Mouse (Mus musculus) urinary bladder, adult 18-20 months (tissue): ENCODE measurements around the gene Srrt.

Source experiments
- DNase-seq, 2 experiments: peaks; one replicate each; pipeline ENCODE4 v3.0.0; 2022; ENCODE audit warnings: low spot score in 2 of 2, mixed read lengths in 2 of 2

Gene Srrt

GRCm38 (mm10) chr5:137338256-137338655 is 30.8 kb upstream of the Srrt start:
- peak; percentile 73 to 89 for DNase-seq

GRCm38 (mm10) chr5:137337190-137337589 is 29.7 kb upstream of the Srrt start:
- DNase-seq: no peak

- DNase-seq: no peak
These were observed 27.6 kb upstream of the Srrt start for GRCm38 (mm10) chr5:137335066-137335465.

GRCm38 (mm10) chr5:137334317-137334716 is 26.8 kb upstream of the Srrt start:
- DNase-seq: no peak

GRCm38 (mm10) chr5:137333512-137334174 is 26.2 kb upstream of the Srrt start, which contains the start of gene Slc12a9:
Gene Slc12a9, minus strand, starts transcription at chr5:137333597.
- peak; percentile 90 to 99 for DNase-seq

- no peak for DNase-seq
These were observed 25.5 kb upstream of the Srrt start for GRCm38 (mm10) chr5:137332857-137333511.

- no peak for DNase-seq
These were observed 23.4 kb upstream of the Srrt start for GRCm38 (mm10) chr5:137330910-137331309.

GRCm38 (mm10) chr5:137320996-137321395 is 13.5 kb upstream of the Srrt start:
- DNase-seq: no peak

GRCm38 (mm10) chr5:137318570-137318969 is 11.1 kb upstream of the Srrt start:
- DNase-seq: no peak

GRCm38 (mm10) chr5:137317361-137317760 is 9.9 kb upstream of the Srrt start:
- DNase-seq: no peak

GRCm38 (mm10) chr5:137315084-137315903 is 7.8 kb upstream of the Srrt start:
- DNase-seq: no peak

- DNase-seq: peak; percentile 84 to 86
These were observed 7.0 kb upstream of the Srrt start, which contains the start of gene Trip6 for GRCm38 (mm10) chr5:137314193-137315083. Gene Trip6, minus strand, starts transcription at chr5:137314404.

GRCm38 (mm10) chr5:137313466-137314192 is 6.2 kb upstream of the Srrt start:
- no peak for DNase-seq

- no peak for DNase-seq
These were observed 882 bp upstream of the Srrt start for GRCm38 (mm10) chr5:137308356-137308755.

GRCm38 (mm10) chr5:137306439-137307005 is 952 bp downstream of the Srrt start:
- DNase-seq: no peak

- DNase-seq: no peak
These were observed 1.7 kb downstream of the Srrt start for GRCm38 (mm10) chr5:137305822-137306221.

- DNase-seq: no peak
These were observed 2.7 kb downstream of the Srrt start for GRCm38 (mm10) chr5:137304816-137305215.

- DNase-seq: no peak
These were observed 3.3 kb downstream of the Srrt start for GRCm38 (mm10) chr5:137304165-137304564.

GRCm38 (mm10) chr5:137303609-137304008 is 3.9 kb downstream of the Srrt start:
- no peak for DNase-seq

GRCm38 (mm10) chr5:137301253-137301652 is 6.2 kb downstream of the Srrt start:
- no peak for DNase-seq
